Mouse (Mus musculus) adrenal gland, adult 18-20 months (tissue): ENCODE measurements around the gene Dapk1. TPM values are rescaled to one million over a fixed set of nuclear protein-coding genes. Genes with fewer than 3 reads are reported as not detected.

ENCODE experiments used
- DNase-seq, 2 experiments: peaks; one replicate each; pipeline ENCODE4 v3.0.0; 2021 to 2022; ENCODE audit warnings: low spot score in 2 of 2
- total RNA-seq, 2 experiments: library from RNA; stranded (reverse); gene quantifications; 1 replicate in 1 of 2; 2 replicates in 1 of 2; pipeline ENCODE4 v1.2.3; 2021

Dapk1 gene
- total RNA-seq, 2 experiments from 2014 or later, result 16.3 to 22.5 TPM

DNA sequence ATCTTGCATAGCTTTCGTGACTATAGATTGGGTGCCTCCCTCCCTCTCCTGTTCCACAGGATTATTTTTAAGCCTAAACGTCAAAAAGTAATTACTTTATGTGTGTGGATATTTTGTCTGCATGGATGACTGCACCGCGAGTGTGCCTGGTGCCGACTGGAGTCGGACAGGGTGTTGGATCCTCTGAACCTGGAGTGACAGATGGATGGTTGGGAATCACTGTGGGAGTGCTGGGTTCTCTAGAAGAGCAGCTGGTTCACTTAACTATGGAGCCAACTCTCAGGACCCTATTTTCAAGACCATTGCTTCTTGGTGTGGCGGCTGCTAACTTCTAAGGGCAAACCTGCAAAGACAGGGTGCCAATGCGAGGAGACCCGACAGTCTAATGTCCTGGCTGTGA, 133.6 kb downstream of the Dapk1 start:
- DNase-seq, result no peak

DNA sequence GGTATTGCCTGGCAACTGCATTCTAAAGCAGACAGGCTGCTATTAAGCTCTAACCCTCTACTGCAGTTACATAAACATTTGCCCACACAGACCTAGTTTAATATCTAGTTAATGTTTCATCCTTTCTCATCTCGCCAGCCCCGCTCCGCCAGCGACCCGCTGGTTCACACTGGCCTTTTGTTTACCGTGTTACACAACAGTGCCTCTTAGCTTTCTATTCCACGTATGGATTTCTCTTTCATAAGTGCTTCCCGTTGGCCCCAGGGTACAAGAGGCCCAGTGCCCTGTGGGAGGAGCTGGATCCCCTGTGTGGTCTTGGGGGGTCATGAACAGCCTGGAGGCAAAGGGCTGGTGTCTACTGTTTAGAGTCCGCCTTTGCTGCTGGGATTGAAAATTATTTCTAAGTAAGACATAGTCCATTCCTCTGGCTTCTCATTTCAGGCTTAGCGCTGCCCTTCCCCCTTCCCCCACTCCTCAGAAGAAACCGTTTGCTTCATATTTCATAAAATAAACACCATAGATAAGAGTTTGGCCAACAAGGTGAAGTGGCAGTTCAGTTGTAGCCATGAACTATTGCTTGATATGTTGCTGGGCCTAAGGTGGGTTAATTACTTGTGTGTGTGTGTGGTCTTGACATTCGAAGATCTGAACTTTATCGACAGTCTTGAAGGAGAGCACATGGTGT, 134.8 kb downstream of the Dapk1 start:
- DNase-seq, result no peak

DNA sequence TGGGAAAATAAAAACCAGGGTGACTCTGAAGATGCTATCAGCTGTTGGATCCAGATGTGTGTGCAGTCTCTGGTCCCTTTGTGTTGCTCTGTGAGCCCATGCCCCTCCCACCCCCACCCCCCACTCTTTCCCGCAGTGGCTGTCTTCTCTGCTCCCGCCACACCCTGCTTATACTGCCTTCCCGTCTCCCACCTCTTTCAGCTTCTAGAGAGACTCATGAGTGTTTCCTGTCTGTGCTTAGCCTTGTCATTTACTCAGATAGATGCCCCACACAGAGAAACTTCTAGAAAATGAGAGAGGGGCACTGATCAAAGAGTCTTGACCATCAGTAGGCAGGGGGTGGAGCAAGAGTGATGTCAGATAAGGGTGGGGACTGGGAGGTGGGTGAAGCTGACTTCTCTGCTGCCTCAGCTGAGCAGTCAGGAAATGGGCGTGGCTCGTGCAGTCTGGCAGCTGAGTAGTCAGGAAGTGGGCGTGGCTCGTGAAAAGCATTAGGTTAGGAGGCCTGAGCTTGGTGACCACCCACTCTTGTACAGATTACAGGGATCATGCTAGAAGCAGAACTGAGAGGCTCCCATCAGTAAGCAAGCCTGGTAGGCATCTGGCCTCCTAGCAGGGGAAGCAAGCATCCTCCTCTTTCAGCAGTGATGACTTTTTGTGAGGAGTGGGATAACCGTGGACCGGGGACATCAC, 136.0 kb downstream of the Dapk1 start:
- peak; percentile 40 to 61 for DNase-seq

DNA sequence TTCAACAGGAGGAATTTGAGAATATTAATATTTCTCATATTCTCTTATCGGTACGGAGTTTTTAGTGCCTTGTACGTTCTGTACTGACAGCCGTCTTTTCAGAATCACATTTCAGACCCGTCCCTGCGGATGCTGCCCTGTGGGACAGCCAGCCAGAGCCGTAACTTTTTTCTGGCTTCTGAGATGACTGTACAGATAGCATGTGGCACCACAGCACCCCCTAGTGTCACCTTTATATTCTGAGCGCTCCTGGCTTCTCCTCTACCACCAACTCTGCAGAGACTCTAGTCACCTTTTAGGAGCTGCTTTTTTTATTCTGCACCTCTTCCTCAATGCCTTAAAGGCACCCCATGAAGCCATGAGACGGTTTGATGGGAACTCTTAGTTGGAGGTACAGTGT, 136.7 kb downstream of the Dapk1 start:
- peak; percentile 63 for DNase-seq

DNA sequence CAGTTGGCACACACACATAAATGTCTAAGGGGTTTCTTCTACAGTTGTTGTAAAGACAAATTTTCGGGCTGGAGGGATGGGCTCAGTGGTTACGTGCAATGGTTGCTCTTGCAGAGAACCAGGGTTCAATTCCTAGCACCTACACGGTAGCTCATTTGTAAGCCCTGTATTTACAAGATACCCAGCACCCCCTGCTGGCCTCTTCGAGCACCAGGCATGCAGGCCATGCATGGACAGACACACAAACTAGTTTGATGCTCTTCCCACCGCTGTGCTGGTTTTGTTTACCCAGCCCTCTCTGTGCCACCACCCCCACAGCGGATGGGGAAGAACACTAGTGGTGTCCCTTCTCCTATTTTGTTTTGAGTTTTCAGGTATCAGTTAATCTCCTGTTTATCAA, 138.5 kb downstream of the Dapk1 start:
- DNase-seq, result no peak

DNA sequence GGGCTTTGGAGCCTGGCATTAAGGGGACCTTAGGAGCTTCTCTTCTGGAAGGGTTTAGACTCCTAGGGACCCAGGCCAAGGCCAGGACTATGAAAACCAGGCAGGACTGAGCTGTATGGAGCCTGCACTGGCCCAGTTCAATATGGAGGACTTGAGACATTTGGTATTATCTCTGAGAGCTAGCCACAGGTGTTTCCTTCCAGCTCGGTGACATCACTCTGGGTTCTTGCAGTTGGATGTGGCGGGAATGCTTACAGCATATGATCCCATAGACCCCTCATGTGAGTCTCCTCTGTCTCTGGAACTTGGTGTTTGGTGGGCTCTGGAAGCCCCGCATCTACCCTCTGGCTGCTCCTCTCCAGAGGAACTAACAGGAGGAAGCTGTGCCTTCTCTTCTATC, 140.9 kb downstream of the Dapk1 start:
- DNase-seq, result no peak

DNA sequence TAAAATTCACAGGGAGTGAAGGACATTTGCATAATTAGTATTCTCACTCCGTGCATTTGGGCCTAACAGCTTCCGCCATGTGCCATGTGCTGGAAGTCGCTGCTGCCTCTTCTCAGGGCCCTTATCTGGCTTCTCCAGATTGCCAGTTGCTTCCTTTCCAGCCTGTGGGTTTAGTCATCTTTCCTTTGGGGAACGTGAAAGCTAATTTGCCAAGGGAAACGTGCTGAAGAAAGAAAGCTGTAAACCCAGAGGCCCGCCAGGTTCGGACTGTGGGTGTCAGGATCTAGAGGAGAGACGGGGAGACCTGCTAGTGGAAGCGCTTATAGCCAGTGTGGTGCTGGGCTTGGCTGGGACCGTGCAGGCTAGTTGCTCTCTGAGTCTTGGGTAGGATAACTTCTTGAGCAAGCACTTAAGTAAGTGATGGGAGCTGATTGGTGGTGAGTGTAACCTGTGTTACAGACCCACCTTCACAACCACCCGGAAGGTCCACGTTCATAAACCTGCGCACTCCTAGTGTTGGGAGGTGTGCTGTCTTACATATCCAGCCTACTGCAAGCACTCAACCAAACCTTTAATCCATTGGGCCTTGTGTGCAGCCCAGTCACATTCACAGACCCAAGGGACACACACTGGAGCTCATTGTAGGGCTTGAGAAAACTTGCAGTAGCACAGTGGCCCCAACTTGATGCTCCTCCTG, 141.8 kb downstream of the Dapk1 start:
- no peak for DNase-seq

DNA sequence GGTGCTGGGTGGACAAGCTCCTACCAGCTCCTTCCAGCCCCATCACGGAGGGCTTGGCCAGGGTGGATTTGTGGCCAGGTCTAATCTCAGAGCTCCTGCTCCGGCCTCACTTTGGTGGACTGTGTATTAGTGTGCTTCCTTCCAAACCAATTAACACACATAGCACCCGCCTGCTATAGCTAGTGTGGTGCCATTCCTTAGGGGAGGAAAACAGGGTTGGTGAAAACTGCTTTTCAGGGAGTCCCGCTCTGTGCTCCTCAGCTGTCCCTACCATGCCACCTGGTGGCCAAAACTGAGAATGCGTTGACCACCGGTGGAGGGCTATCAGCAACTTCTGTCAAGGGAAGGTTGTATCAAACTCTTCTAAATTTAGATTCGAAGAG, 142.3 kb downstream of the Dapk1 start:
- DNase-seq, result peak; percentile 85 to 86

DNA sequence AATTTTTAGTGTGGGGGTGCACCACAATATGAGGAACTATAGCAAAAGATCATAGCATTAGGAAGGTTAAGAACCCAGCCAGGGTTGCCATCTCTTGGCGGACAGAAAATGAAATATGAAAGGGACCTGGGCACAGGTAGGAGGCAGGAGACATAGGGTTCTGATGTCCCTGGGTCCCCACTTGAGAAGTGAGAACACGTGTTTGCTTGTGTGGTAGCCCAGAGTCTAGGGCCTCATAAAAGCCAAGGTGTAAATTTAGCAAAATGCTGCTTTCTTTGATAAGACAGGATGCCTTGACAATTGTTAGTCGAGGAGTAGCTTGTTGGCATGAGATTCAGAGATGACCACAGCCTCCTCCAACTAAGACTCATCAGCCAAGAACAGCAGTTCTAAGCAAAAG, 143.0 kb downstream of the Dapk1 start:
- DNase-seq, result no peak

DNA sequence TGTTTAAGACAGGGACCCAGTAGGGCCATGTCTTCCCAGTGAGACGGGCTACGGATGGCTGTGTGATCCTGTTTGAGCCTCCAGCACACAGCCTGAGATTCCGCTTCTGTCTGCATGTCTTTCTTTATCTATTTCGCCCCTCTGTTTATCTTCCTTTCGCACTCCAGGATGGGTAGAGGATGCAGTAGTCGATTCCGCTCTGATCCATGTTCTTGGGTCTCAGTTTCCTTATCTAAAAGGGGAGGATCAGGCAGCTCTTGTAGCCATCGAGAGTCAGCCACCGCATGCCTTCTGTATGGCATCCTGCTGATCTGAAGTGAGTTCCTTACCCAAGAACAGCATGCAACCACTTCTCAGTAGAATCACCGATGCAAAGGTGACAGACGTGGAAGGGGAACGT, 143.6 kb downstream of the Dapk1 start:
- DNase-seq, result no peak

DNA sequence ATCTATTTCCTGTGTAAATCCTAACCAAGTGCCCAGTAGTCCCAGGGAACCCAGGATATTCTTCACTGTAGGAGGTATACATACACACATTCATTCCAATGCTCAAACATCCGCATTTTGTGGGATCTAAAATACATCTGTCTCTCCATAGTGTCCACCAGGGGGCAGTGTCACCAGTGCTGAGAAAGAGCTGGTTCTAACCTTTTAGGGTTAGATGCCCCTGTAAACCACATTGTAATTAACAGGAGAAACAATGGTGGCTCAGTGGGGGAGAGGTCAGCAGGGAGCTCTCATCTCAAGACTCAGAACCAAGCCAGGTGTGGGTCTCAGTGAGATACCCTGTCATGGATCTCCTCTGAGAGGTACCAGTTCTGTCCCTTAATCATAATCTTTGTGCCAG, 144.5 kb downstream of the Dapk1 start:
- DNase-seq, result peak in 1 of 2 experiments; percentile 18

DNA sequence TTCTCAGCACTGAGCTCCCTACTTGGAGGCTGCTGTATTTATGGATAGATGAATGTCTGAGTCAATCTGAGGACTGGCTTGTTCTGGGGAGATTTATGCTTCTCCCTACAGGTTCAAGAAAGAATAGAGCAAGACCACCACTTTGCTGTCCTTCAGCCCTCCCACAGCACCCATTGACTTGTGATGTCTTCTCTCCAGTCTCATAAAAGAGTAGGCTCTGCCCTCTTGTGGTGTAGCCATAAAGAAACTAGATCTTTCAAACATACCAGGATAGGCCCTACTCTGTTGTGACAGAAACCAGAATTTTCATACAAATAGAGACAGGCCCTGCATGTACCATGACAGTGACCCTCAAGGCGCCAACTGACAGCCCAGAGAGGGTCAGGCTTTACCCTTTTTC, 145.5 kb downstream of the Dapk1 start:
- no peak for DNase-seq

DNA sequence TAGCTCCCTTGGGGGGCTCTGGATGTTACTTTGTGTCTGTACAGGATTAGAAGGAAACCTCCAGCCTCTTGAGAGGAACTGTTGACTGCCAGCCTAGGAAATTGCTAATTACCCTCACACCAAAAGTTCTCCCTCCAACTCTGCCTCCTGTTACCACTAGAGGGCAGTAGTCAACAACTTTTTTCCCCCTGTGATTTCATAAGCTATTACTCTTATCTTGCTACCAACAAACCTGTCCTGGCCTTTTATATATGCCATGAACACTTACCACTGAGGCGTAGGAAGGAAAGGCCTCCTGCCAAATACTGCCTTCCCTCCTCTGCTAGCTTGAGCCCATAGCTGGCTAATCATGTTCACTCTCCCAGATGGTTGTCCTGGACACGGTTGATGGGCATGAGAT, 146.8 kb downstream of the Dapk1 start:
- DNase-seq, result no peak

DNA sequence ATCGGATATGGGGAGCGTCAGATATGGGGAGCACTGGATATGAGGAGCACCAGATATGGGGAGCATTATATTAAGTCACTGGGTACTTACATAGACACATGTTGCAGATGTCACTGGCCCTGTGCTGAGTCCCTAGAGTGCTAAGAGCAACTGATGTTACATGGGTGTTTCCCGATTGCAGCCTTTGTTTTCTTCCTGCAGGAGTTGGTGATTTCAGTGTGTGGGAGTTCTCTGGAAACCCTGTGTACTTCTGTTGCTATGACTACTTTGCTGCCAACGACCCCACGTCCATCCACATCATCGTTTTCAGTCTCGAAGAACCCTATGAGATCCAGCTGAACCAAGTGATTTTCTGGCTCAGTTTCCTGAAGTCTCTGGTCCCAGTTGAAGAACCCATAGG, 149.2 kb downstream of the Dapk1 start:
- no peak for DNase-seq

DNA sequence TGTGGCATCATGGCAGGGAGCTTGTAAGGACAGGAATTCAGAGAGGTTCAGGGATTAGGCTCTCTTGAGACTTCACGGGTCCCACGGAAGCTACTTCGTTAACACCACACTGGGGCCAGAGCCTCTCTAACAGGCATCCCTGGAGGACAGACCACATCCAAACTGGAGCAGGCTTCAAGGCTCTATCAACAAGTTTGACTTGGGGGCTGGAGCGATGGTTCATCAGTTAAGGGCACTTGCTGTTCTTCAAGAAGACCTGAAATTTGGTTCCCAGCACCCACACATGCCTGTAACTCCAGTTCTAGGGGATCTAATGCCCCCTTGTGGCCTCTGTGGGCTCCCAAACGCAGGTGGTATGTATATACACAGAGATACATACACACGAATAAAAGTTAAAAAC, 151.5 kb downstream of the Dapk1 start:
- DNase-seq, result no peak

DNA sequence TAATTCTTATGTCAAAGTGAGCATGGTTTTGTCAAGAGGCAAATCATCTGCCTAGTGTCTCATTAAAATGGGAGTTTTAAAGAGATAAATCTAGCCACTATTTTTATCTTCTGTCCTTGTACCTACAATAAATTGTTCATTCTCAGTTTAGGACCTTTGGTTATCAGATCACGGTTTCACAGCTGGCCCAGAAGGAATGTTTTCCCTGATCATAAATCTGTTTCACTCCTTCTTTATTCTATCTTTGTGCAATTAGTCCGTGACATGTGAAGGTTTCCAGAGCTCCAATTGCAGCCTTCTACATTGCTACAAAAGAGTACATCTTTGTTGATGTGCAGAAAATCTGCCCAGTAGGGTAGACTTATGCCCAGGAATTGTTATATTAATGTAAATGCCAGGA, 153.5 kb downstream of the Dapk1 start:
- no peak for DNase-seq

DNA sequence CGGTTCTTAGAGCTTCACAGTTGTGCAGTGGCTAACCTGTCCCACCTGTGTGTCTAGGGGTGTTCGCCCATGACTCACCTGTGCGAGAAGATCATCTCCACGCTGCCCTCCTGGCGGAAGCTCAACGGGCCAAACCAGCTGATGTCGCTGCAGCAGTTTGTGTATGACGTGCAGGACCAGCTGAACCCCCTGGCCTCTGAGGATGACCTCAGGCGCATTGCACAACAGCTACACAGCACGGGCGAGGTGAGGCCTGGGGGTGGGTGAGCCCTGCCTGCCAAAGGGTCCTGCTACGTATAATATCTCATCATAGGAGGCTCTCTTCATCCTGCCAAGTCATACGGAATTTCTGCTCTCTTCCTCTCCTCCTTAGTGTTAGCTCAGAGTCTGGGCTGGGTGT, 155.5 kb downstream of the Dapk1 start:
- no peak for DNase-seq

DNA sequence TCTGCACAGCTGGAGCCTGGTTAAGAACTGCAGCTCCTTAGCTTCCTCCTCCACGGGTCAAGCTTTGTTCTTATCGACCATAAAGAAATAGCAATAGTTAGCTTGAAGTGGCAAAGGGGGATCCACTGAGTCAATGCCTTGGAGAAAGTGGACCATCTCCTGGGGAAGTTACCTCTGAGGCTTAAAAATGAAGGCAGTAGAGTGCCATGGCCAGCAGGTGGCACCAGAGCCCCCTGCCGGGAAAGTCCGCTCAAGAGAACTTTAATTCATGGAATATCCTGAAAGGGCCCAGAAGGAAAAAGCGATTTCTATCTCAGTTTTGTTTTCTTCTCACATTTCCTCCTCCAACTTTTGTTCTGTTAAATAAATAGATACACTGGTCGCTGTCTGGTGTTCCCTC, 157.4 kb downstream of the Dapk1 start:
- peak; percentile 46 to 63 for DNase-seq

DNA sequence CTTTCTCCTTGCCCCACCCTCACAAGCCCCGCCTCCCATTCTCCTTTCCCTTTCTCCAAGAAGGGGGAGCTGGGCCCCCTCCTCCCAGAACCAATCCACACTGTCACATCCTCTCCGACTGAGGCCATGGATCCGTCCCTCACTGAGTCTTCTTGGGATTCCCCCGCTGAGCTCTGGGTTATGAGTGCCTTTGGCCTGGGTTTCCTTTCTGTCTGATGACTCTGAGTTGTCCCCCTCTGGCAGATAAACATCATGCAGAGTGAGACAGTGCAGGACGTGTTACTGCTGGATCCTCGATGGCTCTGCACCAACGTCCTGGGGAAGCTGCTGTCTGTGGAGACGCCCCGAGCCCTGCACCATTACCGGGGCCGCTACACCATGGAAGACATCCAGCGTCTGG, 158.6 kb downstream of the Dapk1 start:
- DNase-seq, result no peak

DNA sequence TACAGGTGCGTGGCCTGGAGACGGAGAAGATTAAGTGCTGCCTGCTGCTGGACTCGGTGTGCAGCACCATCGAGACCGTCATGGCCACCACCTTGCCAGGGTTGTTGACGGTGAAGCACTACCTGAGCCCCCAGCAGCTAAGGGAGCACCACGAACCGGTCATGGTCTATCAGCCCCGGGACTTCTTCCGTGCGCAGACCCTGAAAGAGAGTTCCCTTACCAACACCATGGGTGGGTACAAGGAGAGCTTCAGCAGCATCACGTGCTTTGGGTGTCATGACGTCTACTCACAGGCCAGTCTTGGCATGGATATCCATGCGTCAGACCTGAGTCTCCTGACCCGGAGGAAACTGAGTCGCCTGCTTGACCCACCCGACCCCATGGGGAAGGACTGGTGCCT, 159.4 kb downstream of the Dapk1 start:
- DNase-seq, result no peak

DNA sequence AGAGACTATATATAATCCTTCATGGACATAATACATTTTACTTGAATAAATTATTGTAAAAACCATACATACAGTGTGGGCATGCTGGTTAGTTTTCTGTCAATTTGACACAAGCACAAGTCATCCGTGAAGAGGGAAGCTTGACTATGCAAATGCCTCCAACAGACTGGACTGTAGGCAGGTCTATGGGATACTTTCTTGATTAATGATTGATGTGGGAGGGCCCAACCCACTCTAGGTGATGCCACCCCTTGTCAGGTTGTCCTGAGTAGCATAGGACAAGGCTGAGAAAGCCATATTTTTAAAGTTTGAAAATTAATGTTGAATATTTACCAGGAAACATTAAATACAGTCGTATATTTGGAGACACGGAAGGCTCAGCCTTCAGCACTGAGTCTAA, 178.8 kb downstream of the Dapk1 start:
- no peak for DNase-seq

DNA sequence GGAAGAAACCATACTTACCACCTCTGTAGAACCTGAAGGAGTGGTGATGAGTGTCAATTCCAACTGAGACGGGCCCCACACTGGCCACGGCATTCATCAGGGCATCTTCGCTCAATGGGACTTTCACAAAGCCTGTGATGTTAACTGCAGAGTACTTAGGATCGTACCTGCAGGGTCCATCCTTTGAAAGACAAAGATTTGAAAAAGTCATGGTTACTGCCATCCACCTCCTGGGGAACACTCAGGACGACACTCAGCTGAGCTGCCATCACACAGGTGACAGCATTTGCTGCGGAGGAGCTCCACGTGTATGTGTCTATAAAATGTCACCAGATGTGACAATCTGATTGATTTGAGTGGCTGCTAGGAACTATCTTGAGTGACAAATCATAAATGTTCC, 181.6 kb downstream of the Dapk1 start:
- no peak for DNase-seq

DNA sequence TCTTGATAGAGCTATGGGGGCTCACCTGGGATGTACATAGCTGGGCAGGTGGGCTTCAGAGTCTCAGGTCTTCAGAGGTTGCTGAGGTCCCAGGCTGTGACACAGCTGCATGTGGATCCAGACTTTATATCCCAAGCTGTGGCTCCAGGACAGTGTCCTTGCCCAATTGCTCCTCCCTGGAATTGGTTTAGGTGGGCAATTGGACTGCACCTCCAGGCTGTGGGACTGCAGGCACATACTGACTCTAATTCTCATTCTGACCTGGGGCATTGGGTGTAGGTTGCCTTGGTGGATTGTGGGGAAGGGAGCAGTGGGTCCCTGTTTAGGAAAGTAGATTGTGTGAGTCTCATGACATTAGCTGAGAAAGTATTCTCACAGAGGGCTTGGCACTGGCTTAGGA, 184.5 kb downstream of the Dapk1 start, which contains the start of gene BC051665:
Gene BC051665 (minus strand): TSS at position 101 of the 400 bp plus-strand sequence.
- no peak for DNase-seq
